Mouse (Mus musculus) cerebellum, adult 11-12 months (tissue): ENCODE results near the gene Atp6v1d.

Experiments used
- DNase-seq: peaks from one replicate; pipeline ENCODE4 v3.0.0; 2022

Gene Atp6v1d

DNA sequence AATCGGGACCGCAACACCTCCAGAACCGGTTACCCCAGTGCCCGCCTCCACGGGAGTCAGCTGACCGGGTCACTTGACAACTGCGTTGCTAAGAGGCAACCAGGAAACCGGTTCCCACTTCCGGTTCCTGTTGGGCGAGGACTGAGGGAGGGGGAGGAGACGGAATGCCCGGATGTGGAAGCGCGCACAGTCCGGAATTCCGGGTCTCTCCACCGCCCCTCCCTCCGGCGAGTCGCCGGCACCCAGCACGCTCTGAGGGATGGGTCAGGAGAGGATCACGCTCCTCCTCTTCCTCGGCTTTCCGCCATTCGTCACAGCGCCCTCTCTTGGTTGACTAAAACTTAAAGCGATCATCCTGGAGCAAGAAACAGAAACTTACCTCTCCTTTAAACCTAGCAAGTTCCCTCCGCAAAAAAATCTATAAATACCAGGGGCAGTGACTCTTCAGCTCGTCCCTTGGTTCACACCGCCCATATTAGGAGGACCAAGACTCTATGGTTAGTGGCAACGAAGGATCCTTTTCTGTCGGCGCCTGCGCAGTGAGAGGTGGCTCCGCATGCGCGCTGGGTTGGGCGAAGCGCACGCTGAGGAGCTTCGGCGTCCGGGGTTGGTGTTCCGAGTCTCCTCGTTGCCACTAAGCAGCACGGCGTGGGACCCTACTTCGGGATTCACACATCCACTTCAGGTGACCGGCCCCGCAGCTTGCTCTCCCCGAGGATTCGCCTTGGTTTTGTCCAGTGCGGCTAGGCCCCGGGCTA lies at the start of gene Atp6v1d, which contains the start of gene Eif2s1:
Gene Atp6v1d (minus strand): TSS at position 143 of the 758 bp plus-strand sequence.
Gene Eif2s1 (plus strand): TSS at position 324 of the 758 bp plus-strand sequence.
- peak; percentile 100 for DNase-seq

DNA sequence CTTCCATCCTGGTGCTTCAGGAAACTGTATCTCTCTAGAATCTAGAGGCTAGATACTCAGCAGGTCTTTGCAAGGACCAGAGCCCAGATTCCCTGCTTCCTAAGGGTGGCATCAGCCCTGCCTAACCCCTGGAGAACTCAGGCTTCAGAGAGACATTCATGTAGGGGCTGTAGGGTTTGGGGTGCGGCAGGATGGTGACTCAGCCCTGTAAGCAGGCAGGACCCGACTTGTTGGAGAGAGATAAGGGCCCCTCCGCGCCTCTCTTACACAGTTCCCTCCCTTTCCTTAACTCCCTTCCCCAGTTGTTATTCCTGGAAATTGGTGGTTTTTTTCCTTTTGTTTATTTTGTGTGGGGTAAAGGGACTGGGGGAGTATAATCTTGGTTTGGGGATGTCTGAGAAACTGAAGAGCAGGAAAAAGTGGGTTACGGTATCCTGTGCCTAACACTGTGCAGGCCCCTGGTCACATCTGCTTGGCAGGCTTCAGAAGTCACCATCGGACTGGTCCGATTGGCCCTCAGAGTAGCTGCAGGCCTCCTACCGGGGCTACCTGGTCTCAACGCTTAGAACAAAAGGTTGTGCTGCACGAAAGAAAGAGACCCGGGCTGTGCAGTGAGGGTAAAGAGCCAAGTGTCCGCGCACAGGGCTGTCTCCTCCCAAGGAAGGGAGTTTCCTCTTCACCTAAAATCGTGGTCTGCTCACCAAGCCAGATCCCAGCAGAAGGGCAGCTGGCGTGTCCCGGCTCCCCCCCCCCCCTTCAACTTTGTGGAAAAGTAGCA lies 49.4 kb upstream of the Atp6v1d start:
- DNase-seq, result no peak

DNA sequence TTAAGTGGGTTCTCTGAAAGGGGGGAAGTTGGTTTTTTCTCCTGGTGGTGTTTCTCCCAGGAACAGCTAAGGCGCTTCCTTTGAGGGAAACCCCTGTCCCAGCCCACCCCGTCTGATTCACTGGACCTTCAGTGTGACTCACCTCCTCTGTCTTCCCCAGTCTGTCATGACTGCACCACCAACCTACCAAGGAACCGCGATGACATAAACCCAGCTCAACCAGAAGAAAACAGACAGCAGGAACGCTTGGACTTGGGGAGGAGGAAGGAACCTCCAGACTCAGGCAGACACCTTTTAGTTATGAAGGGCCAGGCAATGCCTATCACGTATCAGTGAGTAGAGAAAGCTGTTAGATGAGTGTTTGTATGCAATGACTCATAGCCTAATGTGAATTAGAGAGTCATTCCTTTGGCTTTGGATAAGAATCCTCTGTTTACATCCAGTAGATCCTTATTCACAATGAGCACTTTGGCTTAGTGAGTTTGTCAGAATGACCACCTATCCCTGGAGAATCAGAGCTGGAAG lies 46.7 kb upstream of the Atp6v1d start:
- DNase-seq, result no peak

DNA sequence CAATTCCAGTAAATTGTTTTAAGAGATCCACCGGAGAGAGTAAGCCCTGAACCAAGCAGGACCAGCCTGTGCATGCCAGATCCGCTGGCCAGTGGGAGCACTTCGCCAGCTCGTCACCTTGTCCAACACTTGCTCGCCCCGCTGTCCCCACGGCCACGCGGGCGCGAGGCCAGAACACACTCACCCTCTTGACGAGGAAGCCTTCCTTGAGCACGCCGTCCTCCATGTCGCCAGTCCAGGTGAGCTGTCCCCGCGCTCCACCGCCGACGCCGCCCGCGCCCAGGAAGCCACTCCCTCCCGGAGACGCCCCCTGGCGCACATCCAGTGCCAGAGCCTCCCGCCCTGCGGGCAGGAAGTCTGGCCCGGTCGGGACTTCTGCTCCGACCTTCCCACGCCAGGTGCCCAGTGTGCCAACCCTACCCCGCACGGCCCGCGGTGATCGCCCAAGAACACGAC lies 45.3 kb upstream of the Atp6v1d start, which contains the start of gene Plek2:
Gene Plek2 (minus strand): TSS at position 258 of the 456 bp plus-strand sequence.
- peak; percentile 68 for DNase-seq

DNA sequence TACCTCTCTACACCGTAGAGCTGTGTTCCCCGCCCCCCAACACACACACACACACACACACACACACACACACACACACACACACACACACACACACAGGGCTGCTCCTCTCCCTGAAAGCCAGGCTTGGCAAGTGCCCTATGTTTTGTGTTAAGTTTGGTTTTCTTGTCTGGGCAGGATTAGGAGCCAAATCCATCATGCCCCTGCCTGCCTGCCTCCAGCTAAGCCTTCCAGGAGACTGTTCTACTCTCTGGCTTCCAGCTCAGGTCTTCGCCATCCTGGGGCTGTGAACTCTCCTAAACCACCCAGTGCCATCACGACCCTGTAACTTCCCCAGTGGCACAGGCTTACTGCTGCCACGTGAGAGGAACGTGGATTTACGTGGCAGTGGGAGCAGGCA lies 43.1 kb upstream of the Atp6v1d start:
- no peak for DNase-seq

DNA sequence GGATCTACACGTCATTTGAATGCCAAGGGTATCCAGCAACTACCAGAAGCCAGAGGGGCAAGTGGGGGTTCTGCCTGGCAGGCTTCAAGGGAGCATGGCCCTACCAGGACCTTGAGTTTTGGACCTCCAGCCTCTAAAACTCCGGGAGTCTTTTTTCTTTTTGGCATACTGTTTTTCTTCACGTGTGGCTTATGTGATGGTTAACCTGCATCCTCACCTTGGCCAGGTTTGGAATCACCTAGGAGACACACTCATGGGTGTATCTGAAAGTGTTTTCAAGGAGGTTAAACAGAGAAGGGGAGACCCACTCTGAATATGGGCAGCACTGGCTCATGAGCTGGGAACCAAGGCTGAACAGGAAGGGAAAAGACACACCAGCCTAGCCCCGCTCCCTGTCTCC lies 41.9 kb upstream of the Atp6v1d start:
- DNase-seq, result no peak

DNA sequence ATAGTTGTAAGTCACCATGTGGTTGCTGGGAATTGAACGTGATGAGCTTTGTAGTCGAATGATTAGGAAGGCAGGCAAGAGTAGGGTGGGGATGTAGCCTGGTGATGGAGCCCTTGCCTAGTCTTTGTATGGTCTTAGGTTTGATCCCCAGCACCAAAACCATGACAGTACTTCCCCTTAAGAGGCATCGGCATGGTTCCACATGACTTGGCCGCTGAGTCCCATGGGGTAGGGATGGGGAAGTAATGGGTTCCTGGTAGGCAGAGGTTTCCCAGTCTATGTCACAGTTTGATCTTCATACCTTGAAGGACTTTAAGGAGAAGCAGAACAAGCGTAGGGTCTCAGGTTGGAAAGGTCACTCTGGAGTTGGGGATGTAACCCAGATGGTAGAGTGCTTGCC lies 40.0 kb upstream of the Atp6v1d start:
- no peak for DNase-seq

DNA sequence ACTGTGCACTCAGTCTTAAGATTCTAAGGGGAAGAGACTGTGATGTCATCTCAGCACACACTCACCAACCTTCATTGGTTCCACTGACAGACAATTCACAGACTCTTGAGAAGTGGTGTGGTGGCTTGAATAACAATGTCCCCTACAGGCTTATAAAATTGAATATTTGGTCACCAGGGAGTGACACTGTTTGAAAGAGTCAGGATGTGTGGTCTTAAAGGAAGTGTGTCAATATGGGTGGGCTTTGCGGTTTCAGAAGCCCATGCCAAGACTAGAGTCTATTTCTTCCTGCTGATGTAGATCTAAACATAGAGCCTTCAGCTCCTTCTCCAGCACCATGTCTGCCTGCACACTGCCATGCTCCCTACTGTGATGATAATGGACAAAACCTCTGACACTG lies 36.4 kb upstream of the Atp6v1d start:
- DNase-seq, result no peak

DNA sequence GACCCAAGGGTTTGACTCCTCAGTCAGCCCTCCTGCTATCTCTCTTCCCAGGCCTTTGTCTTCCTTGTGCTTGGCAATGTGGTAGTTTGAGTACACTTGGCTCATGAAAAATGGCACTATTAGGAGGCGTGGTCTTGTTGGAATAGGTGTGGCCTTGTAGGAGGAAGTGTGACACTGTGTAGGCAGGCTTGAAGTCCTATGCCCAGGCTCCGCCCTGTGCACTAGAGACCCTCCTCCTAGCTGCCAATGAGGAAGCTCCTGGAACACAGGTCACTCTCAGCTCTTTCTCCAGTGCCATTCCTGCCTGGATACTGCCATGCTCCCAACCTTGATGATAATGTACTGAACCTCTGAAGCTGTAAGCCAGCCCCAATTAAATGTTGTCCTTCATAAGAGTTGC lies 29.7 kb upstream of the Atp6v1d start:
- no peak for DNase-seq

DNA sequence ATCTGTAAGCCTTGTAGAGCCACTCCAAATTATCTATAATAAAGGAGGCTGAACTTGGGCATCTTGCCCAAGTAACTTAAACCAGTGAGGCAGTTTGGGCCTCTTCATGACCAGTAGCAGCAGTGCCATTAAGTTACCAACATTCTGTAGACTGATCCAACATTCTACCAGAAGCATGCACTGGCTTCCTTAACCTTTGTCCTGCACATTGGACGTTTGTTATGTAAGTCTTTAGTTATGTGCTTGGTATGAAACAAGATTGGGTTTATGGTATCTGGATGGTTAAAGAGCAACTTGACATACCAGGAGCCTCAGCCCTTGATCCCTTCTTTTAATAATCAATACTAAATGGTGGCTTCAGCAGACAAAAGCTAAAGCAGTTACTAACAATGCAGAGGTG lies 28.6 kb upstream of the Atp6v1d start:
- no peak for DNase-seq

DNA sequence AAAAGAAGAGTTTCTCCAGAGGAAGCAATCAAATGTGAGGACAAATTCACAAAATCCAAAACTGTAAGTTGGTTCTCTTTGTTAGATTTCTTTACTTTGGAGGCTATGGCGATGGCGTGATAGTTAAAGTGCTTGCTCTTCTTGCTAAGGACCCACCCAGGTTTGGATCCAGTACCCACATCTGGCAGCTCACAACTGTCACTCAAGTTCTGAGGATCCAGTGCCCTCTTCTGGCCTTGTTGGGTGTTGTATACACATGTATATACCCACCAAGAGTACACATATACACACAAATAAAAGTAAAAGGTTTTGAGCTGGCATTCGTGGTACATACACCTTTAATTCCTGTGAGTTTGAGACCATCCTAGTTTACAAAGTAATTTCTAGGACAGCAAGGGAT lies 13.1 kb upstream of the Atp6v1d start:
- DNase-seq, result no peak

DNA sequence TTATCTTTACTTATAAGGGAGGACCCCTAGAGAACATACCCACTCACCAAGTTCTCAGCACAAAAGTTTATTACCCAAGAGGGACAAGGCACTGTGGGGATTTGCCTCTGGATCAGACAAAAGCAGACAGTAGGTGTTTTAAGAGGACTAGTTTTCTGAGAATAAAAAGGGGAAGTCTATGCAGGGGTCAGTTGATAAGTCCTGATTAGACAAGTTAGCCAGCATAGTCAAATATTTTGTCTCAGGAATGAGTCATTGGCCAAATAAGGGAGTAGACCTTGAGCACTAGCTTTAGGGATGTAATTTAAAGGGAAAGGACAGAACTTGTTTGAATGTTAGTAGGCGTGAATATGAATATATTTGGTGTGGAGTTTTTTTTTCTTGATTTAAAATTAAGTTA lies 6.7 kb upstream of the Atp6v1d start:
- no peak for DNase-seq

DNA sequence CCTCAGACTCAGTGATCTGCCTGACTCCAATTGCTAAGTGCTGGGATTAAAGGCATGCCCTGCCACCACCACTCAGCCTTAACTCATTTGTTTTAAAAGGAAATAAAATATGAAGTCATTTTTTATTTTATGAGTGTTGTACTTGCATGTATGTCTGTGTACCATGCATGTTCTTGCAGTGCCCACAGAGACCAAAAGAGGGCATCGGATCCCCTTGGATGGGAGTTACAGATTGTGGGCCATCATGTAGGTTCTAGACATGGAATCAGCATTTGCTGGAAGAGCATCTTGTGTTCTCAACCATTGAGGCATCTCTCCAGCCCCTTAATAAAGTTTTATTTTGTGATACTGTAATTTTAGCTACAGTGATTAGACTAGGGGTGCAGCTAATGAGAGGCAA lies 4.0 kb upstream of the Atp6v1d start:
- DNase-seq, result no peak

DNA sequence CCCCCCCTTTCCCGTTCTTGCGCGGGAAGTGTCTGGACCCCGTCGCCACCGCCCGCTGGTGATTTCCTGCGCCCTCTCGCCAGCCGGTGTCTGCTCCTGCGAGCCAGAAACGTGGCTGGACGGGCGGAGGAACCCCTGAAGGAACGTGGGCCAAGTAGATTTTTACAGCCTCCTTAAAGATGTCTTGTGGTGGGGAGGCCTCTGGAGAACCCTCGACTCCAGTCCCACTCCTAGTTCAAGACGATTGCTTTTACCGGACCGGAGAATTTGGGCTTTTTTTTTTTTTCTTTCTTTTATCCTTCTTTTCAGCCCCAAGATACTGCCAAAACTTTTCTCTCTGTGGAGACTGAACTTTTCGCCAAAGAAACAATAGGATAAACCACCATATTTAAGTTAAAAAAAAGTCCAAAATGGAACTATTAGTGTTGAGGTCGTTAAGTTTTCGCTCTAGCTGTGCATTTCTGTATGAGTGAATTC lies 854 bp upstream of the Atp6v1d start:
- DNase-seq, result no peak

DNA sequence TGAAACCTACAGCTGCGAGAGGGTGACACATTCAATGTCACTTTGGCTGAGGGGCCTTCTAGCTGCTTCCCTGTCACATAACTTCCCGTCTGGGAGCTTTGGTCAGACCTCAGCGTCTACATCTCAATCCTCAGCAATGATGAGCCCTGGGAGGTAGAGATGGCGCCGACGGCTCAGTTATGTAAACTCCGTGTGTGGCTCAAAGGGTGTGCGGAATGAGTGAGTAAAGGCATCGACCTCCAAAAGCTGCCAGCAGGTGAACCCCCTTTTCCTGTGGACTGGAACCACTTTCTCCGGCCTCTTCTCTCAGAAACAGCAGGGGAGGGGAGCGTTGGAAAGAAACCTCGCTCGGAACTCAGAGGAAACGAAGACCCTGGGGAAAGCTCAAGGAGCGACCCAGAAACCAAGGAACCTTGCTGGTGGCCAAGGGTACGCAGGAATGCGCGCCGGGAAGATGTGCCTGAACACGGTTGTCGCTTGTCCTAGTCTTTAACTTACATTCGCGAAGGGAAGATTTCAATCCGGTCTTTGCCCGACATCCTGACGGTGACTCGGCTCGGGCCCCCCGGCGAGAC lies 430 bp downstream of the Atp6v1d start:
- DNase-seq, result no peak

DNA sequence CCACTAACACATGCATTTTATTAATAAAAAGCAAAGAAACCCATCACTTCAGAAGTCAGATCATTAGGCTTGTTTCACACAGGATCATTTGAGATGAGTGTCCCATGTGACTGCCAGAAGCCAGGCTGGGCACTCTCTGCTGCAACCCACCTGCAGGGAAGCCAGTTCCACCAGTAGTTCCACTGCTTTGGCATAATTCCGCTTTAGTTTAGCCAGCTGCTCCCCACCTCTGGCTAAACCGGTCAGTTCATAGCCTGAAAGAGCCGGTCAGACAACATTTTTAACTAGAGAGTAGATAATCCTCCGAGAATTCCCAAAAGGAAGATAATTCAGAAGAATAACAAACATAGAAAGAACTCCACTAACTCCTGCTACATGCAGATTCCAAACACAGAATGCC lies 13.2 kb downstream of the Atp6v1d start:
- no peak for DNase-seq

DNA sequence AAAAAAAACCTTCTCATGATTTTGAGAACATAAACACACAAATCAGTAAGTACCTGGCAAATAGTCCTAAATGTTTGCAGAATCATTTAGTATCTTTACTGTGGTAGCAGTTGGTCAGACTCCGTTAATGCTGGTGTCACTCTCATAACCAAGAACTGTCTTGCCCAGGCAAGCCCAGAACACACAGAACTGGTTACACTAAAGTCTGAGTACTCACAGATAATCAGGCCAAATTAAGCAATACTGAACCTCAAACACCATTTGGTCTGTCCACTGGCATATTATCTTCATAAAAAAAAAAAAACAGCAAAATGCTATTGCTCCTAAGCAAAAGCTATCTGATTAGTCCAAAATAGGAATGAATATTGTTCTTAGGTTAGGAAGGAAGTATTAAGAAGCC lies 19.0 kb downstream of the Atp6v1d start:
- no peak for DNase-seq

DNA sequence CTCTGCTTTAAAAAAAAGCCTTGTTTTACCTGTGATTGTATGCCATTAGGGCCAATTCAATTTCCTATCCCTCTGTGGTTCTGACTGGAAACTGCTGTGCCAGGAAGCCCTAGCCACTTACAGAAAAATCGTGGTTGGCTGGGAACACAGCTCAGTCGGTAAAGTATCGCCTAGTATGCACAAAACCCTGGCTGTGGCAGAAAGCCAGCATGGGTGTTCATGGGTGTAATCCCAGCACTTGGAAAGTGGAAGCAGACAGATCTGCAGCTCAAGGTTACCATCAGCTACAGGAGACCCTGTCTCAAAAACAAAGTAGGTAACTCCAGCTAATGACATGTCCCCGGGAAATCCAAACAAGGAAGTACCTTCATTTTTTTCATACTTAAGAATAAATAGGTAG lies 21.5 kb downstream of the Atp6v1d start:
- no peak for DNase-seq

DNA sequence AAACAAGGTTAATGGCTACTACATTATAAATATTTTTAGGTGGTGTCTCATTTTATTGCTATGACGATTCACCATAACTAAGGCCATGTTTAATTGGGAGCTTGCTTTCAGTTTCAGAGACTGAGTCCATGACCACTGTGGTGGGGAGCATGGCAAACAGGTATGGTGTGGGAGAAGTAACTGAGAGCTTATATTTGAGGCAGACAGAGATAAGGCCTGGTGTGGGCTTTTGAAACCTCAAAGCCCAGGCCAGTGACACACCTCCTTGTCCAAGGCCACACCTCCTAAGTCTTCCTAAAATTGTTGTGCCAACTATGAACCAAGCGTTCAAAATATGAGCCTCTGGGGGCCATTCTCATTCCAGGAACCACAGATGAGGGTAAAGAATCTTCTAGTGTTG lies 26.9 kb downstream of the Atp6v1d start:
- no peak for DNase-seq

DNA sequence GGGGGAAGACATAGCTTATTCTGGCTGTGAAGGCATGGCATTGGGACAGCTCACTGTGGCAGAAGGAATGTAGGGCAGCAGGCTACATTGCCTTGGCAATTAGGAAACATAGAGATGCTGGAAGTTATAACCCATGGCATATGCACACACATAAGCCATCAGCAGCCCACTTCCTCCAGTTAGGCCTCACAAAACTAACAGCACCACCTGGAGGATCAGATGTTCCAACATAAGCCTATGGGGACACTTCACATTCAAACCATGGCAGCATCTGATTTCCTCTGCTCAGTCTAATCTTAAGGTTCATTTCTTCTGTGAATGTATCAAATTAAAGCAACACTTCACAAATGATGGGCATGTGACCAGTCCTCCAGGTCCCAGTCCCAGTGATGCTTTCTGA lies 47.0 kb downstream of the Atp6v1d start:
- DNase-seq, result no peak

DNA sequence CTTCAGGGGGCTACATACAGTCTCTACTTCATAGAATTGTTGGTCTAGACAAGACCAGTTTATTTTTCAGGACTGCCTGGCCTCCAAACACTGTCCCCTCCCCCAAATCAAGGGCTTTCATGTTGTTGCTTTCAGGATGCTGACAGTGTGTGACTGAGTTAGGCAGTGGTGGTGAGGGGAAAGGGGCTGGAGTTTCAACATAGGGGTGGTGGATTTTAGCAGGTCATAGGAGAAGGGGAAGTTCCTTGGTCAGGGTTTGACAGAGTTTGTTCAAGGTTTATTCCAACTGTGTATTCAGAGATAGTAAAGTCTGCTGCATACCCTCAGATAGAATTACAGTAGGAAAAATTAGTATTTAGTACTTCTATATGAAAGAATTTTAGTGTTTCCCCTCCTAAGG lies 59.6 kb downstream of the Atp6v1d start:
- no peak for DNase-seq

DNA sequence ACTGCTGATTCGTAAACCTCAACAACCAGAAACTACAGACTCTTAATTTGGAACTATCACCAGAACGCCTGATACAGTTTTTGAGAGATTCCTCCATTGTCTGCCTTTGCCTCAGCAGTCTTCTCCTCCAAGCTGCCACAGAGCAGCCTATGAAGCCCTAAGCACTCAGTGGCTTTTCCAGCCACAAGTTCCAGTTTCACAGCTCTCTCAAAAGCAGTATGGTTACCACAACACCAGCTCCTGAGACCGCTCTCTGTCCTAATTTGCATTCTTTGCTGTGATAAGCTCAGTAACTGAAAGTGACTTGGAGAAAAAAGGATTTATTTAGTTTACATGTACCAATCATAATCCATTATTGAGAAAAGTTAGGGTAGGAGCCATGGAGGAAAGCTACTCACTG lies 61.4 kb downstream of the Atp6v1d start:
- DNase-seq, result no peak

DNA sequence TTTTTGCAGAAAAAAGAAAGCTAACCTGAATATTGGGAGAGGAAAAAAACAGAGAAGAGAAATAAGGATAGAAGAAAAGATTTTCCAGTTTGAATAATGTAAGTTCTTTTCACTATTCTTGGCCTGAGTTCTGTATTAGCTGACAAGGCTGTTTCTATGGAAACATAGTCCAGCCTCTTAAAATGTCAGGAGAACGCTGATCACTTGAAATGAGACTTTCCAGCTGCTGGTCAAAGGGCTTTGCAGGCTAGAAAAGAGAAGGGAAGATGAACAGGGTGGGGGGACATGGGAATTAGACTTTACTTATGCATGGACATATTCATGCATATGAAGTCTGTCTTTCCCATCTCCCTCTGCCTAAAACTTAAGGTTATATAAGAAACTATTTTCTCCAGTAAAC lies 67.2 kb downstream of the Atp6v1d start:
- no peak for DNase-seq

DNA sequence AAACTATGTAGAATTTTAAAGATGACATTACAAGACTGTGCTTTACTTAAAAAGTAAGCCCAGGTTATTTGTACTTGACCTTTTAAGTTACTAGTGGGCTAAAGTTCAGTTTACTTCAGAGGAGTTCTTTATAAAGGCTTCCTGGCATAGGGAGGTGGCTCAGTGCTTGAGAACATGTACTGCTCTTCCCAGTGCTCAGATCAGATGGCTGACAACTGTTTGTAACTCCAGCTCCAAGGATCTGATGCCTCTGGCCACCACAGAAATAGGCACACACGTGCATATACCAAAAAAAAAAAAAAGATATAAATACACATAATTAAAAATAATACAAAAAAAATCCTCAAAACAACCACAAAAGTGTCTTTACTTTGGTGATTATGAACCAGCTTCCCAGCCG lies 70.6 kb downstream of the Atp6v1d start:
- no peak for DNase-seq
